Mouse (Mus musculus): Measurements from ENCODE around the gene Mxd4.

The Mxd4 gene

DNA sequence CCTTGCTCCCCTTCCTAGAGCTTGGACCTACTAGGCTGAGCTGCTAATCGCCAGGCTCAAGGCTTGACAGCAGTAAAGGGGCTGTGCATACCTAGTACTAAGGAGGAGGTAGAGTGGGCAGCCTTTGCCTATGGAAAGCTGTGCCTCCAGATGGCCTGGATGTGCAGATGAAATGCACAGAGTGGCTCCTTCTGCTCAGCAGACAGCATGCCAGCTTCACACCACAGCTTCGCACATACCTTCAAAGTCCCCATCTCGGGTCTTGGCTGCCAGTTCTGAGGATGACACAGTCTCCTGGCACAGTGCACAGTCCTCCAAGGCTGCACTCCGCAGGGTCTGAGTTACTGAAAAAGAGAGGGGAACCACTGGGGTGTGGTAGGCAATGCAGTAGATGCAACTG lies 9.7 kb upstream of the Mxd4 start:
- DNase-seq (ENCODE audit: low spot score), result no peak

DNA sequence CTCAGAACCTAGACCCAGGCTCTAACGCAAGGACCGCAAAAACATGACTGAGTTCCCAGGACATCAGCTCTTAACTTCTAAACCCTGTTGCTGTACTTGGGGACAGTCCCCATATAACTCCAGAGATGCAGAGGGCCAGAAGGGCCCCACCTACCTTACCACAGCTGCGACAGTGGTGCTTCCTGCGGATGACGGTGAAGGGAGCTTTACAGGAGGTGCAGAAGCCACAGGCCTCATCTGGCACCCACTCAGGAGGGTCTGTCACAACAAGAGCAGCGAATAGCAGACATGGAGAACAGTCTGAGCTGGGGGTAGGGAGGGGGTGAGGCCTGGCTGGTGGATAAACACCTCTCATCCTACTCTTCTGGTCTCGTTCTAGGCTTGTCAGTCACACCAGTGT lies 8.9 kb upstream of the Mxd4 start:
- no peak for DNase-seq (ENCODE audit: low spot score)

DNA sequence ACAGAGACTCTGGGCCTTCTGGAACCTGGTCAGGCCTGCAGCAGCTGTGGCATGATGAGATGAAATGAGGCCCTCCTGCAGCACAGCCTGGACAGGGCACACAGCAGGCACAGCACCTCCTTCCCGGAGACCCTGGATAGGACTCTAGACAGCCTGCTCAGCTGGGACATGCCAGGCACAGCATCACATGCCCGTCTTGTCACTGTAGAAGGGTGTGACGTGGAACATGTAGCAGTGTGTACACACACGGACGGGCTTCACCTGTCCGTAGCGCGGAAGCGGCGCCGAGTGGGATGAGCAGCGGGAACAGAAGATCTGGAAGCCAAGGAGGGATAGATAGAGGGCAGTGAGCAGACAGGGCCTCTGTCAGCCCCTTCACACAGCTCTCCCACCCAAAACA lies 8.3 kb upstream of the Mxd4 start:
- DNase-seq (ENCODE audit: low spot score), result no peak

- DNase-seq (ENCODE audit: low spot score), result no peak
Observed at GRCm38 (mm10) chr5:34194975-34195662, 7.6 kb upstream of the Mxd4 start.

GRCm38 (mm10) chr5:34194426-34194825 lies 6.9 kb upstream of the Mxd4 start:
- no peak for DNase-seq (ENCODE audit: low spot score)

GRCm38 (mm10) chr5:34191843-34192242 lies 4.3 kb upstream of the Mxd4 start:
- no peak for DNase-seq (ENCODE audit: low spot score)

GRCm38 (mm10) chr5:34191021-34191420 lies 3.5 kb upstream of the Mxd4 start:
- DNase-seq (ENCODE audit: low spot score), result peak; percentile 98

GRCm38 (mm10) chr5:34189521-34189920 lies 2.0 kb upstream of the Mxd4 start:
- DNase-seq (ENCODE audit: low spot score), result no peak

DNA sequence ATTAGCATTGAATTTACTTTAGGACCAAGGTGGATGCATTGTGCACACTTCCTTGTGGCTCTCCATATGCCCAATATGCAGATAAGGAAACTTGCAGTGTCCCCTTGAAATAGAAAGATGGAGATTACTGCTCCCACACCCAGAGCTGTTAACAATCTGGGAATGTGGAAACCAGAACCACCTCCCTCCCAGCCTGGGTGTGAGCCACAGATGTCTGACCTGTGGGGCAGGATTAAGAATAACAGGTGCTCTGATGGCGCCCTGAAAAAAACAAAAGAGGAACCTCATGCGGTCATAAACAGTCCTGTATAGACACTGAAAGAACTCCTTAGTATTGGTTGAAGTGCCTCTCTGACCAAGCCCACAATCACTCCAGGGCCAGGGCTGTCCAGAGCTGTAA lies 1.3 kb upstream of the Mxd4 start:
- no peak for DNase-seq (ENCODE audit: low spot score)

- DNase-seq (ENCODE audit: low spot score), result peak; percentile 63
Observed at GRCm38 (mm10) chr5:34186961-34187391, 544 bp downstream of the Mxd4 start.

DNA sequence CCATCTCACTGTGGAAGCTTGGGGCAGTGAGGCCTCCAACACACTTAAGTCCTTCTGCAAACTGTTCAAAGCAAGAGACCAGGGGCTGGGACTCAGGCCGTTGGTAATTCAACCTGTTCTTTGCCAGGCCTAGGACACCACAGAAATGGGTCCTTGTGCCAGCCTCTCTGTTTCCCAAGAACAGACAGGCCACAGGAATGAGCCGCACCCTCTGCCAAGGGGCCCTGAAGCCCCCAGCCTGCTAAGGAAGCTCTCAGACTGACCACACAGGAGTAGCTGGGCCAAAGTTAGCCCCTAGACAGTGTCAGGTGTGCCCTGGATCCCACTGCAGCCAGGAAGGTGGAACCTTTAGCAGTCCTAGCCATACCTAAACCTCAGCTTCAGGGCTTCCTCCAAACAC lies 1.1 kb downstream of the Mxd4 start:
- no peak for DNase-seq (ENCODE audit: low spot score)

GRCm38 (mm10) chr5:34185791-34186190 lies 1.7 kb downstream of the Mxd4 start:
- DNase-seq (ENCODE audit: low spot score), result no peak

- no peak for DNase-seq (ENCODE audit: low spot score)
Observed at GRCm38 (mm10) chr5:34185051-34185580, 2.4 kb downstream of the Mxd4 start.

GRCm38 (mm10) chr5:34183976-34184375 lies 3.5 kb downstream of the Mxd4 start:
- no peak for DNase-seq (ENCODE audit: low spot score)

DNA sequence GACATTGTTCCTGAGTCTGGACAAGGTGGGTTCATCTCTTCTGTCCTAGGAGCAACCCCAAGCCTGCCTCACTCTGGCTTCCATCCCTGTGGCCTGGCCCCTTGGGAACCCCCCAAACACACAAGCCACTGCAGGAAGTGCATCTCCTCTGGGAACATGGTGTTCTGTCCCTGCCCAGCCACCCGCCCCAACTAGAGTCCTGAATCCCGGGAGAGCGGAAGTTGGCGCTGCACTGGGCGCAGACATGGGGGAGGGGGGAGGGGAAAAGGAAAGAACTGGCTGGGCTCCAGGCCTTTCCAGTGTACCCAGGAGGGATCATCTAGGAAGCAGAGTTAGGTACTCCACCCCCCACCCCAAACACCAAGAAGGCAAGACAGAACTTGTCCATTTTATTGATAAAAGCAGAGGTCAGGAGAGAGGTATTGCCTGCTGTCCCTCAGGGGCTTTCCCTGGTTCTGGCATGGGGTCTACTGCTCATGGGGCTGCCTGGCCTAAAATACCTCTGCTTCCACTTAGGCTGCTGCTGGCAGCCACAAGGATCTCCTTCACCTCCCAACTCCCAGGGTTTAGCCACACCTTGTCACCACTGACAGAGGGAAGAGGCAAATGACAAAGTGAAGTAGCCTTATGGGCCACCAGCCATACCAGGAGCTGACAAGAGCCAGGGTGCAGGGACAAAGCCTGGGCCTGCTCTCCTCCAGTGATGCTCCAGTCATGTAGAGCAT lies 4.2 kb downstream of the Mxd4 start:
- no peak for DNase-seq (ENCODE audit: low spot score)

DNA sequence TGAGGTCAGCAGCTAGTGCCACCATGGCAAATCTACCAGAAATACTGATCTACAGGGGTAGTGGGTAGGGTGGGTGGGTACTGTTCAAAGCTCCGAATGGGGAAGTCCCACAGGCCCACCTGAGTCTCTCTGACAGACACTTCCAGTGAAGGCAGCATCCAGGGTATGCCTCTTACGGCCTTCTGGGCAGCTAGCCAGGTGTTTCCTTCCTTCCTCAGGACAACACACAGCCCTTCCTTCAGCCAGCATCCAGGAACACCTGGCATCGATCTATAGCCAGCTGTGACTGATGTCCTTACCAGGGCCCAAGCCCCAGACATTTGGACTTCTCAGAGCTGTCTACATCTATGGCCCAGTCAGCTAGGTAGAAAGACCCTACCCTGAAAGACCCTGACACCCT lies 5.0 kb downstream of the Mxd4 start:
- DNase-seq (ENCODE audit: low spot score), result no peak

DNA sequence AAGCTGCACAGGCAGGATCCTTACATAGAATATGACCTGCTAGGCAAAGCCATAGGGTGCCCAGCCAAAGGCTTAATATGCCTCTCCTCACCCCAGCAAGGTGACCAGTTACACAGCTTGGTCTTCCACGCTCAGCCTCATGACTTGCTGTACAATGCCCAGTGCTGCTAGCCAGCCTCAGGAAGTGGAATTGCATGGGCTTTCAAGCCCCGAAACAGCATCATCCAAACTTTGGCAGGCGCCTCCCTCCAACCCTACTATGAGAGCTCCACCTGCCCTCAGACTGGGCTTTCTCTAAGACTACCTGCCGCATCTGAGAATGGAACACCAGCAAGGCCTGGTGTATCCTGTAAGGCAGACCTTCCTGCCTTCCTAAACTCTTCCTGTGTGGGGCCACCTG lies 9.7 kb downstream of the Mxd4 start:
- no peak for DNase-seq (ENCODE audit: low spot score)

GRCm38 (mm10) chr5:34177091-34177490 lies 10.4 kb downstream of the Mxd4 start:
- DNase-seq (ENCODE audit: low spot score), result no peak

DNA sequence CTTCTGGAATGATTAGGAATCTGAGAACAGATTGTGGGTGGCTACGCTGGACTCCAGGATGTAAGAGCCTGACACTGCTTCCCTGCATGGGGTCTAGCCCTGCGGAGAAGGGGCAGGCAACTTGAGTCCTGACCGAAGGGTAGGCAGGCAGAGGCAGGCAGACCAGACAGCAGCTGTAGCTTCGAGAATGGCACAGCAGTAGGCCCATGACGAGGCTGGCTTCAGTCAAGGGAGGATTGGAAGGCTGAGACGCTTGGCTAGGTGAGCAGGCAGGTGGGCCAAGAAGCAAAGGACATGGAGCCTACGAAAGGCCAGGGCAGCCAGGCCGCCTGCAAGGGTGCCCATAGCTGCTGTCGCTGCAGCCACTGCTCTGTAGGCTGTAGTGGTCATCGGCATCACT lies 10.8 kb downstream of the Mxd4 start:
- no peak for DNase-seq (ENCODE audit: low spot score)

- DNase-seq (ENCODE audit: low spot score), result no peak
Observed at GRCm38 (mm10) chr5:34175403-34175694, 12.2 kb downstream of the Mxd4 start.

DNA sequence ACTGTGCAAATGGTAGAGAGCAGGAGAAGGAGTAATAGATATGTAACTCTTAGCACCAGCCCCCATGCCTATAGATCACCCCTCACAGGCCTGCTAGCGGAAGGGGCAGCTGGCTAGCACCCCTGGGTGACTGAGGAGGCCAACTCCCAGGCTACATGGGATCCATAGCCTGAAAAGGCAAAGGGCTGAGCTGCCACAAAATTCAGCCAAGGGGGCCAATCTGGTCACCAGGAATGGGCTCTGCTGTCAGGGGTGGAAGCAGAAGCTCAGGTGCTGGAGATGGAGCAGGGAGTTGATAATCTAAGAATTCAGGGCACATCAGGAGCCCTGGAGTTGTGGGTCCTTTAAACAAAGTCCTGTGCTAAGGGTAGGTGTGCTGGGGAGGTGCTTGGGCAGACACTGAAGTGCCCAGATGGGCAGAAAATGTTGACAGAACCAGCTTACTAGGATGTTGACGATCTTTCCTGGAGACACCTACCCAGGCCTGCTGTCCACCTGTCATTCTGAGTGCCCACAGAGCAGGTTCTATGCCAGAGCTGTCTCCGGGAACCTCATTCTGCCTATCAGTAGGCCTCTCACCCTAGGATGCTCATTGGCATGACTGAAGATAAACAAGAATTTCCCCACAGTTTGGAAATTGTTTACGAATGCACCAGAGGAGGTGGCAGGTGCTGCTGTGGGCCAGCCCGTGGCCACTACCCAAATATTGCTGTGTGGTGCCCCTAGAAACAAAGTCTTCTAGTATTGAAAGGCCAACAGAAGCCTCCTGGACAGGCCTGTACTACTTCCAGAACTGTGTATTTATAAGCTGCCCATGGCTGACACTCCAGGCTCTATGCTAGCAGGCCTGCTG lies 12.7 kb downstream of the Mxd4 start:
- DNase-seq (ENCODE audit: low spot score), result no peak

- DNase-seq (ENCODE audit: low spot score), result no peak
Observed at GRCm38 (mm10) chr5:34174021-34174420, 13.5 kb downstream of the Mxd4 start.

- DNase-seq (ENCODE audit: low spot score), result peak; percentile 57
Observed at GRCm38 (mm10) chr5:34170726-34171125, 16.8 kb downstream of the Mxd4 start.
